Mouse (Mus musculus): ENCODE results near the gene Gm20388.

Gene Gm20388

DNA sequence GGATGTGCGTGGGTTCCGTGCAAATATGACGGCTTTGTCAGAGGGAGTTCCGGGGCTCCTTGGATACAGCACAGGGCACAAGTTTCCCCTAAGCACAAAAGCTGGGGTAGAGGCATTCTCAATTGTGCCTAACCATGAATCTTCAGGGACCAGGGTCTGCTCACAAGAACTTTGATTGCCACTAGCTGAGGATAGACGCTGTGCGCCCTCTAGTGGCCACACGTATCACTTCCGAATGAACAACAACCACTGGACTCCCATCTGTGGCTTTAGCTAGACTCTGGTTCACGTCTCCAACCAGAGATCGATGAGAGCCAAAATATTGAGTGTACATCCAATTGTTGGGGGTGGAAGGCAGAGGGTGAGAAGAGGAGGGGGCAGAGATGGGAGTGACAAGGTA is 2015.0 kb downstream of the Gm20388 start:
- DNase-seq (ENCODE audit: low read depth, low spot score), result peak; percentile 70

GRCm38 (mm10) chr8:121926266-121926665 is 2015.6 kb downstream of the Gm20388 start:
- DNase-seq (ENCODE audit: low read depth, low spot score), result no peak

GRCm38 (mm10) chr8:121927316-121927715 is 2016.7 kb downstream of the Gm20388 start:
- peak; percentile 58 for DNase-seq (ENCODE audit: low read depth, low spot score)

DNA sequence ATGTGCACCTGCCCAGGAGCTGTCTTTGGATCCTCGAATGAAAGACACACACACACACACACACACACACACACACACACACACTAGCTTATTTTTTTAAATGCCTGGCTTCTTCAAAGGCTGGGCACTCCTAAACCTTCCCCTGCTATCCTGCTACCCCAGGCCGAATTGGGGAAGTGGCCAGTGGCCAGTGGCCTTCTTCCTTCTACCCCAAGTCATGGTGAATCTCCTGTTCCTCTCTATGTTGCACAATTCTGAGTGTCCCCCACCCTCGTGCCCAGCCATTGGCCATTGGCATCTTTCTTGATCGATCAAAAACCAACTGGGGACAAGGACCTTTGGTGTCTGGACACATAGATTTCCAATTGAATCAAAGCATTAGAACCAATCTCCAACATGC is 2019.4 kb downstream of the Gm20388 start:
- no peak for DNase-seq (ENCODE audit: low read depth, low spot score)

DNA sequence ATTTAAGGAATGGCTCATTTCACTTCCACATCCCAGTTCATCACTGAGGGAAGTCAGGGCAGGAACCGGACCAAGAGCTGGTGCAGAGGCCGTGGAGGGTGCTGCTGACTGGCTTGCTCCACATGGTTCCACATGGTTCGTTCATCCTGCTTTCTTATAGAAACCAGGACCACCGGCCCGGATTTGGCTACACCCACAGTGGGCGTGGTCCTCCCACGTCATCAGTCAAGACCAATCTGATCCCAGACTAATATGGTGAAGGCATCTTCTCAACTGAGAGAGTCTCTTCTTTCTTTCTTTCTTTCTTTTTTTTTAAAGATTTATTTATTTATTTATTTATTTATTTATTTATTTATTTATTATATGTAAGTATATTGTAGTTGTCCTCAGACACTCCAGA is 2020.9 kb downstream of the Gm20388 start:
- no peak for DNase-seq (ENCODE audit: low read depth, low spot score)

GRCm38 (mm10) chr8:121932026-121932667 is 2021.5 kb downstream of the Gm20388 start:
- no peak for DNase-seq (ENCODE audit: low read depth, low spot score)

DNA sequence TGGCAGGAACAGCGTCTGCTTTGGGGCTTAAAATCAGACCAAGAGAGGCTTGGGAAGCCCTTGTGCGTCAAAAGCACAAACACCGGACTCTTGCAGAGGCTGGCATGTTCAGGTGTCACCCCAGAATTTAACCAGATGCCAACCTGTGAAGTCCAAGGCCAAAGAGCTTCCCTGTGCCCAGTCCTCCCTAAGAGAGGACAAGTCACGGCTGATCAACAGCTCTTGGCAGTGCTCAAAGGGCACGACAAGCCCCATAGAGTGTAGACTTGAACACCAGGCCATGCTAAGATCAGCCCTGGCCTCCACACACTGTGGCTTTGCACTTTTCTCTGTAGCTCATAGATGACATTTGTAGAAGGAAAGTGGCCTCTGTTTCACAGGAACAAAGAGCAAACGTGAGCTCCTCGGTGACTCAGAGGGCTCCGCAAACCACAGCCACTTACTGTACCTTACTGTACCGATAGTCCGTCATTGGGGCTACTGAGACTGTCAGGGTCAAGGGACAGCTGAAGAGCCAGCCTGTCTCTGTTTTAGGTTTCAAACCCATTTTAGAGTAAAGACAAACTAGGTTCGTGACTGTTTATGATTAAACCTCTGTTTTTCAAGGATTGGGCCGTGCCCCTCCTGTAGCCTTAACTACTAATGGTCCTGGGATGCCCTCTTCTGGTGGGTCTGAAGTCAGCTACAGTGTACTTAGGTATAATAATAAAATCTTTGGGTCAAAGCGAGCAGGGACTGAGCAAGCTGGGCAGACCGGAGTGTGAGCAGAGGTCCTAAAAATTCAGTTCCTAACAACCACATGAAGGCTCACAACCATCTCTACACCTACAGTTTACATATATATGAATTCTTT is 2022.3 kb downstream of the Gm20388 start:
- DNase-seq (ENCODE audit: low read depth, low spot score), result no peak

DNA sequence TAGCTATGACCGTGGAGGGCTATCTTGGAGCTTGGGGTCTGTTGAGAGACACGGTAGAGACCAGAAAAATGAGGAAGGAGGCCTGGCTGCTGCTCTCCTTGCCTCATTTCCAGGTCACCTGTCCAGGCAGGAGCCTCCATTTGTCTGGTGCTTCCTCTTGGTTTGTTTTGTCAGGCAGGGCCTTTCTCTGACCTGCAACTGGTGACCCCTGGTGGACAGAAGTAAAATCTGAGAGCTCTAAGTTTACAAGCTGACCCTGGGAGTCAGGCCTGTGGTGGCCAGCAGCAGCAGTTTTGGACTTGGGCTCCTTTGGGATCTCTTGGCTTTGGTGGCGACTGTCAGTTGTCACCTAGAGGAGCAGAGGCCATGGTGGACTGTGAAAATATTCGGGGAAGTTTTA is 2023.9 kb downstream of the Gm20388 start:
- no peak for DNase-seq (ENCODE audit: low read depth, low spot score)

GRCm38 (mm10) chr8:121934923-121935322 is 2024.3 kb downstream of the Gm20388 start:
- no peak for DNase-seq (ENCODE audit: low read depth, low spot score)

- no peak for DNase-seq (ENCODE audit: low read depth, low spot score)
Measured at GRCm38 (mm10) chr8:121935341-121936294, 2025.0 kb downstream of the Gm20388 start.

DNA sequence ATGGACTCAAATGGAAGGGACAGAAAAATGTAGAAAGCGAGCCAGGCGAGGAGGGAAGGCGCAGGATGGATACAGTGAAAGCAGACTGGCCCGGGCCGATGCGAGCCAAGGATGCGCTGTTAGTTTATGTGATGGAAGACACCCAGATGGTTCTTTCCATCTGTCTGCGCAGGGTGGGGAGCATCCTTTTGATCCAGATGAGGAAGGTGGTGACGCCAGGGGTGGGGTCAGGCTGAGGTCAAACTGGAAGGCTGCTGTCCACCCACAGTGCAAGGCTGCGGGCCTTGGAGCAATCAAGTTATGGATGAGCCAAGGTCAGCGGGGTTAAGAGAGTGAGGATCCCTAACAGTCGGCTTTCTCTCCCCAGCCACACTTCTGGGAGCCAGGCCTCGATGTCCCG is 2025.8 kb downstream of the Gm20388 start:
- no peak for DNase-seq (ENCODE audit: low read depth, low spot score)

DNA sequence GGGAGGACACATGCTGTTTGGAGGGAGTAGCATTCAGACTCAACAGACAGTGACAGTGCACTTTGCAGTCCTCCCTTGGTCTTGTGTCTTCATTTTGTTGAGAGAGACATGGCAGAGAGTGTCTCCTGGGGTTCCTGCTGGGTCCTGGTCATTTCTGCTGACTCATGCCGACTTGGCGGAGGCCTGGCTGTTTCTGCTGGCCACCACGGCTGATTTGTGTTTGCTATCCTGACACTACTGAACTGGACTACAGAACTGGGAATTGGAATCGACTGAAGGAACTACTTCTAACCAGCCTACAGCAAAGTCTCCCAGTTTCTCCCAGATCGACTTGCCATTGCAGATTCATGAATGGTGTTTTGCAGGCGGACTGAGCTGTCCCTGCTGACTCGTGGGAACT is 2028.1 kb downstream of the Gm20388 start:
- DNase-seq (ENCODE audit: low read depth, low spot score), result no peak

DNA sequence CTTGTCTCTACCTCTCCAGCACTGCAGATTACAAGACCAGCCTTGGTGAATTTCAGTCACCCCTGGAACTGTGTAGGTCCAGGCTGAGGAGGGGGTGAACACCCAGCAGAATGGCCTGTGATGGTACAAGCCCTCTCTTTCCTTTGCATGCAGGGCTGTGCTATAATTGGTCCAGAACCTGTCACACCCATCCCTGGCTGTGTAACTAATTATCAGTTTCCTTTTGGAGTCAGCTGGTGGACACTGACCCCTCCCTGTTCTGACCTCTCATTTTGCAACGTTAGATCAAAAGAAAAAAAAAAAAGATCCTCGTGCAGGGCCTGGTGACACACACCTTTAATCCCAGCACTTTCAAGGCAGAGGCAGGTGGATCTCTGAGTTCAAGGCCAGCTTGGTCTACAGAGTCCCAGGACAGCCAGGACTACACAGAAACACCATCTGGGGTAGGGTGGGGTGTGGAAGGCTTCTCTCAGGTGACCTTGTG is 2032.5 kb downstream of the Gm20388 start:
- no peak for DNase-seq (ENCODE audit: low read depth, low spot score)

- DNase-seq (ENCODE audit: low read depth, low spot score), result no peak
Measured at GRCm38 (mm10) chr8:121943716-121944115, 2033.1 kb downstream of the Gm20388 start.

- no peak for DNase-seq (ENCODE audit: low read depth, low spot score)
Measured at GRCm38 (mm10) chr8:121944831-121945230, 2034.2 kb downstream of the Gm20388 start, which contains the start of gene Car5a. TSS of gene Car5a (minus strand) at chr8:121944904.

DNA sequence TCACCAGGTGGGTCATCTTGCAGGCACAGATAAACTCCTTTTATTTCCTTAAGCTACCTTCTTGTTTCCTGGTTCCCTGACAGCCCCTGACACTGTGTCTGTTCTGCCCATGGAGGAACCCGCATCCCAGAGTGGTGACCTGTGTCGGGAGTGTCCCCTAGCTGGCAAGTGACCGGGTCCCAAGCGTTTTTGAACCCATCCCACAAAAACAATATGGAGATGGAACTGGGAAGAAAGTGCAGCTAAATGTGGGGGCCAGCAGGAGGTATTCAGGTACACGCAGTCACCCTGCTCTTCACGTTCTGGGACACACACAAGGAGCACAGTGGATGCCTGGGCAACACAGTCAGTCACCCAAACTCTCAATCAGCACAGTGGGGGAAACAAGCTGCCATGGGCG is 2035.7 kb downstream of the Gm20388 start:
- DNase-seq (ENCODE audit: low read depth, low spot score), result no peak

- DNase-seq (ENCODE audit: low read depth, low spot score), result no peak
Measured at GRCm38 (mm10) chr8:121947047-121947752, 2036.6 kb downstream of the Gm20388 start.

DNA sequence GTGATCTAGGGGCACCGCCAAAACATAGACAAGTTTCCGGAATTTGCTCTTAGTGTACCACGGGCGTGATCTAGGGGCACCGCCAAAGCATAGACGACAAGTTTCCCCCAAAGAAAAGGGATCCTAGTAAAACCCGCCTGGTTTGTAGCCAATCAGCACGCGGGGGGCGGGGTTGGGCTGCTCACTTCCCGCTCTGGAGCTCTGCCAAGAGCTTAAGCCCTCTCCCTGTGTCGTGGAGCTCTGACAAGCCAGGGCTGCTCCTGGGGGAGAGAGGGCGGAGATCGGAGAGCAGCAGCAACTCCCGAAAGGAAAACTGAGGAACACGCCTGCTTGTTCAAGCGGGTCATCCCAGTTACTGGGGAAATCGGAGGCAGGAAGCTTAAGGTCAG is 2037.1 kb downstream of the Gm20388 start:
- peak; percentile 84 for DNase-seq (ENCODE audit: low read depth, low spot score)

- DNase-seq (ENCODE audit: low read depth, low spot score), result peak; percentile 54
Measured at GRCm38 (mm10) chr8:121948321-121949145, 2037.9 kb downstream of the Gm20388 start.

GRCm38 (mm10) chr8:121949222-121949800 is 2038.7 kb downstream of the Gm20388 start, which contains the start of gene Banp:
TSS of gene Banp (plus strand) at chr8:121949750.
- DNase-seq (ENCODE audit: low read depth, low spot score), result no peak

Measured in CD4-positive helper T cell, adult 2 months (primary cell).